Comparison of ENCODE assay signal across 20 mouse cellular contexts in genomic region chr5:137487616-137488015, GRCm38 (mm10). TPM values are rescaled to one million over a fixed set of nuclear protein-coding genes. Genes with fewer than 3 reads are reported as not detected.
DNase-seq lines count a peak whose midpoint lies in the region; ATAC-seq and TF ChIP-seq lines count a peak whose summit lies in the region.
"Had no signal": no experiment of that assay in that cellular context is flagged by ENCODE, and none has a peak within 500 bp of the region (broad histone marks: within the 10 kb centered on the region; RNA-seq: fewer than 3 reads in every experiment).

No protein-coding gene starts in this region.

- no peak for ATAC-seq in heart, embryonic 11.5 days (replicated peaks; ENCODE audit: insufficient number of reproducible peaks, low FRiP score, low TSS enrichment)
- ATAC-seq: forebrain, embryonic 13.5 days; midbrain, embryonic 15.5 days had no signal

- no peak for TF ChIP-seq EP300 in heart, adult 2 months (IDR thresholded peaks at IDR 0.05; ENCODE audit: insufficient read depth, low read depth, low read length)

- no peaks in the 10 kb centered on the region for H3K4me1 ChIP-seq in heart, adult 2 months (ENCODE audit: control insufficient read depth, insufficient read depth, low read length)
- 0 out of 2 replicates have a peak, but pooled peaks cover 3% of the 10 kb centered on the region for H3K4me1 ChIP-seq in heart, embryonic 11.5 days (ENCODE audit: control insufficient read depth, insufficient read depth, low read length)

- no peaks in the 10 kb centered on the region for H3K9me3 ChIP-seq in heart, embryonic 11.5 days (replicated peaks; ENCODE audit: control insufficient read depth, low read length)
- H3K9me3 ChIP-seq: embryonic facial prominence, embryonic 15.5 days; forebrain, embryonic 13.5 days; heart, embryonic 12.5 days; hindbrain, embryonic 10.5 days; midbrain, embryonic 15.5 days; neural tube, embryonic 13.5 days had no signal

- H3K79me2 ChIP-seq in heart, adult 2 months (replicated peaks; ENCODE audit: control insufficient read depth, insufficient read depth, low read length) = no peaks in the 10 kb centered on the region

- no peak for TF ChIP-seq POLR2A in heart, adult 2 months (IDR thresholded peaks at IDR 0.05; ENCODE audit: insufficient read depth, low read depth, low read length)

- intact Hi-C loops in heart, adult 2 months (cut with DNase I) = no loop called here

- H3K4me3 ChIP-seq in heart, adult 2 months = no peak overlapping the region
- no peak overlapping the region for H3K4me3 ChIP-seq in heart, embryonic 11.5 days (ENCODE audit: low read depth, low read length)
- H3K4me3 ChIP-seq: embryonic facial prominence, embryonic 15.5 days; forebrain, embryonic 13.5 days; heart, embryonic 12.5 days; hindbrain, embryonic 10.5 days; midbrain, embryonic 15.5 days; neural tube, embryonic 13.5 days had no signal

- H3K27ac ChIP-seq in heart, adult 2 months = no peak overlapping the region
- no peak overlapping the region for H3K27ac ChIP-seq in heart, embryonic 11.5 days (ENCODE audit: low read depth, low read length)
- H3K27ac ChIP-seq: embryonic facial prominence, embryonic 15.5 days; forebrain, embryonic 13.5 days; hindbrain, embryonic 10.5 days; midbrain, embryonic 15.5 days; neural tube, embryonic 13.5 days had no signal

- DNase-seq in heart, adult 2 months = no peak
- peak; percentile 21 for DNase-seq in lung, postnatal 36 days
- DNase-seq in lung, postnatal 4 days = no peak
- peak; percentile 38 for DNase-seq in WW6 (ENCODE audit: low read depth, low spot score)
- DNase-seq in retina, postnatal 1 day = peak; percentile 26
- no peak for DNase-seq in urinary bladder, adult 2 months (ENCODE audit: low spot score)
- DNase-seq in gastrocnemius, adult 18-20 months (ENCODE audit: low spot score) = no peak
- DNase-seq: adrenal gland, postnatal 36 days; cerebellum, postnatal 36 days; kidney, adult 8-10 months had no signal

- 86% methylated on average over 7 of the region's 7 CpGs for WGBS in heart, adult 2 months
- 77% methylated on average over 7 of the region's 7 CpGs for WGBS in heart, embryonic 11.5 days (ENCODE audit: insufficient replicate concordance)

- no peak overlapping the region for H3K9ac ChIP-seq in heart, adult 2 months (ENCODE audit: low read depth, low read length)
- H3K9ac ChIP-seq in heart, embryonic 11.5 days (ENCODE audit: low read depth, low read length) = no peak overlapping the region
- H3K9ac ChIP-seq: embryonic facial prominence, embryonic 15.5 days; forebrain, embryonic 13.5 days; heart, embryonic 12.5 days; midbrain, embryonic 15.5 days; neural tube, embryonic 13.5 days had no signal

- H3K27me3 ChIP-seq in heart, adult 2 months (ENCODE audit: control insufficient read depth, insufficient read depth, low read length) = peaks cover 3% of the 10 kb centered on the region
- H3K27me3 ChIP-seq in heart, embryonic 11.5 days (ENCODE audit: control insufficient read depth, insufficient read depth, low read length) = peaks cover 23% of the 10 kb centered on the region

- TF ChIP-seq CTCF in heart, adult 2 months (IDR thresholded peaks at IDR 0.05) = peak; percentile 33

- no peaks in the 10 kb centered on the region for H3K36me3 ChIP-seq in heart, adult 2 months (ENCODE audit: control insufficient read depth, insufficient read depth, low read length)
- no peaks in the 10 kb centered on the region for H3K36me3 ChIP-seq in heart, embryonic 11.5 days (ENCODE audit: control insufficient read depth, insufficient read depth, low read length)
- H3K36me3 ChIP-seq: embryonic facial prominence, embryonic 15.5 days; heart, embryonic 12.5 days; hindbrain, embryonic 10.5 days; midbrain, embryonic 15.5 days; neural tube, embryonic 13.5 days had no signal

- no peak overlapping the region for H3K4me2 ChIP-seq in heart, embryonic 11.5 days
- H3K4me2 ChIP-seq: embryonic facial prominence, embryonic 15.5 days; forebrain, embryonic 13.5 days; heart, embryonic 12.5 days; midbrain, embryonic 15.5 days; neural tube, embryonic 13.5 days had no signal

RNA-seq across cellular contexts. Expression of gene Zan, which starts 10.8 kb away (rescaled TPM):
- not detected for total RNA-seq in heart, adult 2 months (2021)
- under 0.01 and 0.02 TPM in 2 replicates for polyA plus RNA-seq in heart, adult 2 months (2012; rRNA removed)
- 0.03 and 0.11 TPM in 2 replicates for polyA plus RNA-seq in heart, embryonic 11.5 days (2014; fragmentation: Nextera tagmentation; extraction: Ambion mirVana)
- polyA plus RNA-seq in urinary bladder, adult 2 months (2012; rRNA removed) = 0.11 and 0.15 TPM in 2 replicates
- under 1 TPM in 1 of 2 experiments, not detected in 1; 0.07 TPM for total RNA-seq in gastrocnemius, adult 18-20 months (2021)

RNA-seq across cellular contexts. Expression of gene Pop7, which starts 14.7 kb away (rescaled TPM):
- 10 to 100 TPM; 13.4 to 13.9 TPM for total RNA-seq in heart, adult 2 months (2021)
- 22.7 and 25.6 TPM in 2 replicates for polyA plus RNA-seq in heart, adult 2 months (2012; rRNA removed)
- polyA plus RNA-seq in heart, embryonic 11.5 days (2014; fragmentation: Nextera tagmentation; extraction: Ambion mirVana) = 46.5 and 50.0 TPM in 2 replicates
- polyA plus RNA-seq in urinary bladder, adult 2 months (2012; rRNA removed) = 23.4 and 29.6 TPM in 2 replicates
- total RNA-seq in gastrocnemius, adult 18-20 months (2021) = 10 to 100 TPM in 1 of 2 experiments, 1 to 10 TPM in 1; 8.9 to 10.8 TPM

RNA-seq across cellular contexts. Expression of gene Gigyf1, which starts 30.7 kb away (rescaled TPM):
- 10 to 100 TPM; 24.4 to 29.1 TPM for total RNA-seq in heart, adult 2 months (2021)
- 19.6 and 21.0 TPM in 2 replicates for polyA plus RNA-seq in heart, adult 2 months (2012; rRNA removed)
- polyA plus RNA-seq in heart, embryonic 11.5 days (2014; fragmentation: Nextera tagmentation; extraction: Ambion mirVana) = 6.8 and 9.5 TPM in 2 replicates
- 32.4 and 34.7 TPM in 2 replicates for polyA plus RNA-seq in urinary bladder, adult 2 months (2012; rRNA removed)
- total RNA-seq in gastrocnemius, adult 18-20 months (2021) = 10 to 100 TPM; 19.9 to 23.5 TPM

RNA-seq across cellular contexts. Expression of gene Epo, which starts 45.4 kb away (rescaled TPM):
- total RNA-seq in heart, adult 2 months (2021) = not detected
- not detected in 2 replicates for polyA plus RNA-seq in heart, adult 2 months (2012; rRNA removed)
- not detected in 2 replicates for polyA plus RNA-seq in heart, embryonic 11.5 days (2014; fragmentation: Nextera tagmentation; extraction: Ambion mirVana)
- not detected in 2 replicates for polyA plus RNA-seq in urinary bladder, adult 2 months (2012; rRNA removed)
- total RNA-seq in gastrocnemius, adult 18-20 months (2021) = not detected
- total RNA-seq: adrenal gland, postnatal 36 days; gastrocnemius, adult 8-10 months; liver, adult 2 months had no signal
- polyA plus RNA-seq: embryonic facial prominence, embryonic 15.5 days; forebrain, embryonic 13.5 days; heart, embryonic 12.5 days; liver, adult 2 months; midbrain, embryonic 15.5 days; neural tube, embryonic 13.5 days; small intestine, adult 2 months had no signal

RNA-seq across cellular contexts. Expression of gene Gnb2, which starts 45.7 kb away (rescaled TPM):
- total RNA-seq in heart, adult 2 months (2021) = 100 to 1,000 TPM; 222 to 249 TPM
- 395 and 448 TPM in 2 replicates for polyA plus RNA-seq in heart, adult 2 months (2012; rRNA removed)
- 307 and 318 TPM in 2 replicates for polyA plus RNA-seq in heart, embryonic 11.5 days (2014; fragmentation: Nextera tagmentation; extraction: Ambion mirVana)
- polyA plus RNA-seq in urinary bladder, adult 2 months (2012; rRNA removed) = 363 and 433 TPM in 2 replicates
- total RNA-seq in gastrocnemius, adult 18-20 months (2021) = 100 to 1,000 TPM; 111 to 134 TPM

Comparison
In these comparisons a context has a peak if more than half of its experiments do, and no peak if none do; other contexts are left out.
1. DNase-seq: peak in lung, postnatal 36 days (single experiment), WW6 (single experiment) and retina, postnatal 1 day (single experiment); none in heart, adult 2 months (0 of 2), lung, postnatal 4 days (0 of 2), urinary bladder, adult 2 months (single experiment) and gastrocnemius, adult 18-20 months (single experiment).